Mouse (Mus musculus) hindbrain, embryonic 16.5 days (tissue): ENCODE results near the gene Insrr. TPM values are rescaled to one million over a fixed set of nuclear protein-coding genes. Genes with fewer than 3 reads are reported as not detected.

Experiments used
- ATAC-seq: fragments of 200-750 bp; cut with Nextera tagmentation; 2 replicates; pipeline ENCODE4 v1.8.0; 2017; ENCODE audit warnings: moderate TSS enrichment, moderate library complexity
- H3K27ac ChIP-seq: fragments of 300-500 bp; sonication (generic); 2 replicates; pipeline ENCODE4 v1.5.1; 2014; ENCODE audit warnings: low read depth, mild to moderate bottlenecking, control low read depth, low read length, moderate library complexity
- H3K27me3 ChIP-seq: fragments of 300-500 bp; sonication (generic); replicated peaks from 2 replicates; pipeline ENCODE4 v1.6.1; 2014; ENCODE audit warnings: low read length; ENCODE audit not compliant: control insufficient read depth, insufficient read depth
- H3K36me3 ChIP-seq: fragments of 300-500 bp; sonication (generic); 2 replicates; pipeline ENCODE4 v1.6.1; 2014; ENCODE audit warnings: mild to moderate bottlenecking, low read length, moderate library complexity, mixed read lengths; ENCODE audit not compliant: control insufficient read depth, insufficient read depth
- H3K4me1 ChIP-seq: fragments of 300-500 bp; sonication (generic); 2 replicates; pipeline ENCODE4 v1.6.1; 2014; ENCODE audit warnings: low read depth, low read length; ENCODE audit not compliant: control insufficient read depth, insufficient read depth
- H3K4me2 ChIP-seq: fragments of 300-500 bp; sonication (generic); 2 replicates; pipeline ENCODE4 v1.6.1; 2014; ENCODE audit warnings: mild to moderate bottlenecking, low read length, control low read depth, moderate library complexity
- H3K4me3 ChIP-seq: fragments of 300-500 bp; sonication (generic); 2 replicates; pipeline ENCODE4 v1.5.1; 2014; ENCODE audit warnings: mild to moderate bottlenecking, low read length, control low read depth, moderate library complexity
- H3K9ac ChIP-seq: fragments of 300-500 bp; sonication (generic); 2 replicates; pipeline ENCODE4 v1.6.1; 2014; ENCODE audit warnings: low read depth, mild to moderate bottlenecking, control low read depth, low read length, moderate library complexity
- H3K9me3 ChIP-seq: fragments of 300-500 bp; sonication (generic); 2 replicates; pipeline ENCODE4 v1.6.1; 2014; ENCODE audit warnings: mild to moderate bottlenecking, low read length, moderate library complexity; ENCODE audit not compliant: control insufficient read depth
- WGBS: fragments of 180-500 bp; shearing (Covaris S2); extraction: QIAGEN DNeasy Blood & Tissue Kit; methylation state at CpG from one replicate; pipeline ENCODE4 v1.1.7; 2014; 5-methylcytosine and 5-hydroxymethylcytosine counted together
- polyA plus RNA-seq: library from polyadenylated mRNA; unstranded; fragments of >200 nt; fragmentation: Nextera tagmentation; extraction: Ambion mirVana; gene quantifications from 2 replicates; pipeline ENCODE4 v1.2.1, GENCODE M21; 2015

Gene Insrr
- polyA plus RNA-seq, 1 experiment from 2014 or later: 0.49 TPM

DNA sequence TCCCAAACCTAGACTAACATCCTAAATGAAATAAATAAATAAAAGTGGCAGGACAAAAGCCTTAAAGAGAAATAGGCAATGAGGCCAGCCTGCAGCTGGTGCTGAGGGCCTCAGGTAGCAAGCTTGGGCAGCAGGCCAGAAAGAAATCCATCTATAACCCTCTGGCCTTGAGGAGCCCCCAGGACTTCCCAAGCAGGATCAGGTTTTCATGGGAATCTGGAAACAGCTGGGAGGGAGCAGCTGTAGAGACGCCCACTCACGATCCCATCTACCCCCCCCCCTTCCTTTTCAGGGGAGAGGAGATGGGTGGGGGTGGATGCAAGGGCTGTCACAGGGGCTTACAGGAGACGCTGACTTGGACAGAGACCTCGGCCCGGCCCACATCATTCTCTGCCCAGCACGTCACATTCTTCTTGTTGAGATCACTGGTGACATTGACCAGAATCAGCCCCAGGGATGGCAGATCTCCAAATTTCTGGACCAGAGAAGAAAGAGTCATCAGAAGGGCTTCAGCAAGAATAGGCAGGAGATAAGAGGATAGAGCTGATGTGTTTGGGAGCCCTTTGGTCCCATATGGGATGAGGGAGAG lies 11.0 kb upstream of the Insrr start:
- no peak for ATAC-seq
- Histone ChIP-seq H3K4me1 (no peaks in the 10 kb centered on the region), H3K9me3 (no peaks in the 10 kb centered on the region), H3K27ac (no peak overlapping the region), H3K4me3 (no peak overlapping the region), H3K27me3 (no peaks in the 10 kb centered on the region), H3K36me3 (no peaks in the 10 kb centered on the region), H3K4me2 (no peak overlapping the region), H3K9ac (no peak overlapping the region)
- 38% methylated on average over 6 of the region's 6 CpGs for WGBS

DNA sequence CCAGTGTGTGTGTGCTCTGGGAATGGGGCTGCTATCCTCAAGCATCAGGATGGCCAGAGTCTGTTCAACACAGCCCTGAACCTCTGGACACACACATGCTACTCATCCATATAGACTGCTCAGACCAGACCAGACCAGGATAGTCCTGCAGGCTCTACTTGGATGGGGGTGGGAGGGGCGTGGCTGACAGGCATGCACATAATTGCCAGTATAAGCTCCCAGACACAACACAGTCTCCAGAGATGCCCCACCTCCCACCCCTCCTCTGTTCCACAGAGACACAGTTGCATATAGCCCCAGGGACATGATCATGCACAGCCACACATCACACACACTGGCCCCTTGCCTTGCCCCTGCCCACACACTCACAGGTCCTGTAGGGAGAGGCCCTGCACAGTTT lies 7.5 kb upstream of the Insrr start:
- ATAC-seq: no peak
- no peak overlapping the region for H3K9ac ChIP-seq
- no peaks in the 10 kb centered on the region for H3K4me1 ChIP-seq
- peaks cover 23% of the 10 kb centered on the region for H3K27me3 ChIP-seq
- H3K4me3 ChIP-seq: no peak overlapping the region
- no peak overlapping the region for H3K27ac ChIP-seq
- H3K9me3 ChIP-seq: no peaks in the 10 kb centered on the region
- H3K36me3 ChIP-seq: no peaks in the 10 kb centered on the region
- 83% methylated on average over 1 of the region's 1 CpGs for WGBS
- no peak overlapping the region for H3K4me2 ChIP-seq

DNA sequence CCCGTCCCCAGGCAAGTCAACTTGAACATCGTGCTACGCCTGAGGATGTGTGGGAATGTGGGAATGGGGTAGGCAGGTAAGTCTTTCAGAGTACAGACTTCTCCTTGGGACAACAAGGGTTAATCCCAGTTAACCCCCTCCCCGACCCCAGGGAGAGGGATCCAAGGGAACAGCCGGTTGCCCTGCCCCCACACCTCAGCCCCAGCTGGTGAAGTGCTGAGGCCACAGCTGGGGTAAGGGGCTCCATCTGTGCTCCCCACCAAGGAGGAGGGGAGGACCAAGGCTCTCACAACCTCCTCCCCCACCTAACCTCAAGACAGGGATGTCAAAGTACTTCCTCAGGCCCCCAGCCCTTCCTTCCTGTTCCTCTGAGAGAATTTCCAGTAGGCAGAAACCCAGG lies 7.0 kb upstream of the Insrr start:
- H3K4me3 ChIP-seq: no peak overlapping the region
- WGBS: 48% methylated on average over 5 of the region's 5 CpGs
- H3K4me2 ChIP-seq: no peak overlapping the region
- peaks cover 2% of the 10 kb centered on the region; the same call in 1 of the 2 replicates for H3K4me1 ChIP-seq
- no peak overlapping the region for H3K27ac ChIP-seq
- no peaks in the 10 kb centered on the region for H3K9me3 ChIP-seq
- no peak for ATAC-seq
- no peaks in the 10 kb centered on the region for H3K36me3 ChIP-seq
- peaks cover 29% of the 10 kb centered on the region for H3K27me3 ChIP-seq
- H3K9ac ChIP-seq: no peak overlapping the region

DNA sequence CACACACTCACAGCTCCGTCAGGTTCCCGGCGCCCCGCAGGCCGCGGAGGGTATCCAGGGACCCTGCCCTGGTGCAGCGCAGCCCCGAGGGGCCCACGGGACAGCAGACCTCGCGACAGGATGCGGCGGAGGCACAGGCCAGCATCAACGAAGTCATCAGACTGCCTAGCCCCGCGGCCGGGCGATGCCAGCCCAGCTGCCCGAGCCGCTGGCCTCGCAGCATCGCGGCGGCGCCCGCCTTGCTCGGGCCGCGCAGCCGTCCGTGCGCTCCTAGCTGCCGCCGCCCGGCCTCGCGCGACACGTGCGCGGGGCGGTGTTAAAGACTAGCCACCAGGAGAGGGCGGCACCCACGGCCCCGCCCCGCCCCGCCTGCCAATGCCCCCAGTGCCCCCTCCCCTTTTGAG lies 1.8 kb upstream of the Insrr start, which contains the start of gene Ntrk1:
Gene Ntrk1, minus strand, starts transcription at position 241 of the 404 bp plus-strand sequence.
- WGBS: under 1% methylated on average over 34 of the region's 47 CpGs
- Histone ChIP-seq H3K27me3 (peaks cover 60% of the 10 kb centered on the region), H3K9ac (peak within 1 kb of the TSS; percentile 48), H3K4me3 (peak within 1 kb of the TSS; percentile 35), H3K36me3 (no peaks in the 10 kb centered on the region), H3K4me2 (peak within 1 kb of the TSS; percentile 49), H3K9me3 (no peaks in the 10 kb centered on the region), H3K27ac (no peak within 1 kb of the TSS), H3K4me1 (peaks cover 20% of the 10 kb centered on the region)
- ATAC-seq: peak; percentile 31; the same call in 1 of the 2 replicates

DNA sequence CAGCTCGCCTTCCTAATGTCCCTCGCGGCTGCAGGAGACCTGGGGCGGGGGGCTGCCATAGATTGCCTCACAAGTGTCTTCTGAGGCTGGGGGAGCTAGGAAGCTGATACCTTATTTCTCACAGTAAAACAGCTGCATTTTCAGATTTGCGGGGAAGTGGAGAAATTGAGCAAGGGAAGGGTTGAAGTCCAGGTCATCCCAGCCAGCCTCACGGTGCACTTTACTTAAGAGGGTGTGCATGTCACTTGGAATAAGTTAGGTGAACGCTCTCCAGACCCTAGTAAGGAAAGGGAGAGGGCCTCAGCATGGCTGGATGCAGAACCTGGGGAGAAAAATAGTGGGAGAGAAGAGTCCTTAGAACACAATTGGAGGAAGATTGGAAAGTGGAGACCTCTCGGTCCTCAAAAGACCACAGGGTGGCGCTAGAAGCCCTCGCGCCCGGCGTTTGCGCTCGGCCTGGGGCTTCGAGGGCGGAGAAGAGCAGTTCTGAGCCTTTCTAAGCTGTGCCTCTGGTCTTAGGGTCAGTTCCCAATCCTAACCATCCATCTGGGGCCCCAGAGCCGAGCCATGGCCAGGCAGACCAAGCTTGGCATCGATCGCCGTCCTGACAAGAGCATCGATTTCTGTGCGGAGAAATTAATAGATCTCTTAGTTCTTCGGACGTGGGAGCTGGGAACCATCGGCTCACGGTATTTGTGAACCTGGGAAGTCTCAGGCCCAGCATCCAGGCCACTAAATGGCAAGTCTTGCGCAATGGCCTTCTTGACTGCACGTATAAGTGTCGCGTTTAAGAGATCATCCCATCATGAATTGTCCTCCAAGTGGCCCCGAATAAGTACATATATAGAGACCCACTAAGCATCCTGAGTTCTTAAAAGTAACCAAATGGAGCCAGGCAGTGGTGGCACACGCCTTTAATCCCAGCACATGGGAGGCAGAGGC lies 1.1 kb upstream of the Insrr start:
- Histone ChIP-seq H3K4me3 (peak overlapping the region; percentile 35), H3K36me3 (no peaks in the 10 kb centered on the region), H3K27ac (no peak overlapping the region), H3K9me3 (no peaks in the 10 kb centered on the region), H3K4me2 (peak overlapping the region; percentile 49), H3K9ac (peak overlapping the region; percentile 48; the same call in 1 of the 2 replicates), H3K4me1 (peaks cover 20% of the 10 kb centered on the region), H3K27me3 (peaks cover 60% of the 10 kb centered on the region)
- WGBS: 16% methylated on average over 33 of the region's 33 CpGs
- ATAC-seq: 0 out of 2 replicates have a peak, but pooled peaks have one; percentile 13

DNA sequence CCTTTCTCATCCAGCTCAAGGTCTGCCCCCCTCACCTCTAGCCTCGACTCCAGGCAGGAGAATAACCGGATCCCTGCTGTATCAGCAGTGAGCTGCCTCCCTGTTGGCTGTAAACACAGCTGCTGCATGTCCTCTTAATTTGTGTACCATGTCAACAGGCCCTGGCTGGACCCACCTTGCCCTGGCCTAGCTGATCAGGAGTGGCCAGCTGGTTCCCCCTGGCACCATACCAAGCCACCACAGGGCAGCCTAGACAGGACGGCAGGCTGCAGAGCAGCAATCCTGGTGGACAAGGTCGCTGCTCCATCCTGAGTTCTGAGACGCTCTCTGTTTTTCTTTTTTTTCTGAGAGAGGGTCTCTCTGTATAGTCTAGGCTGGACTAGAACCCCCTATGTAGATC lies 4.9 kb downstream of the Insrr start:
- Histone ChIP-seq H3K27ac (no peak overlapping the region), H3K4me1 (peaks cover 11% of the 10 kb centered on the region), H3K4me3 (no peak overlapping the region), H3K9me3 (no peaks in the 10 kb centered on the region), H3K27me3 (peaks cover 32% of the 10 kb centered on the region), H3K9ac (no peak overlapping the region), H3K36me3 (no peaks in the 10 kb centered on the region), H3K4me2 (no peak overlapping the region)
- 49% methylated on average over 5 of the region's 5 CpGs for whole genome bisulfite sequencing
- ATAC-seq: no peak

DNA sequence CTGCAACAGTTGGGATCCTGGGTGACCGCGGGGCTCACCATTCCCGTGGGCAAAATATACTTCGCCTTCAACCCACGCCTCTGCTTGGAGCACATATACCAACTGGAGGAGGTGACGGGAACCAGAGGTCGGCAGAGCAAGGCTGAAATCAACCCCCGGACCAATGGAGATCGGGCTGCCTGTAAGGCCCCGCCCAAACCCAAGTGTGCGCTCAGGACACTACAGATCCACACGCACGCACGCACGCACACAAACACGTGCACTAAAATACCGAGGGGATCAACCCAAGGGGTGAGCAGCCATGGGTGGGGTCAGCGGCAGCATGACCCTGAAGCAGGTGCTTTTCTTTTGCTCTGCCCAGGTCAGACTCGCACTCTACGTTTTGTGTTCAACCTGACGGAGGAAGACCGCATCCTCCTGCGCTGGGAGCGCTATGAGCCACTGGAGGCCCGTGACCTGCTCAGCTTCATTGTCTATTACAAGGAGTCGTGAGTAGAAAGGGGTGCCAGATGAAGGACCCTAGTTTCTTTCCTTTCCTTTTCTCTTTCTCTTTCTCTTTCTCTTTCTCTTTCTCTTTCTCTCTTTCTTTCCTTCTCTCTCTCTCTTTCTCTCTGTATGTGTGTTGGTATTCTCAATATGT lies 7.4 kb downstream of the Insrr start:
- Histone ChIP-seq H3K27me3 (peaks cover 24% of the 10 kb centered on the region), H3K9ac (no peak overlapping the region), H3K4me3 (peak overlapping the region; percentile 23), H3K27ac (no peak overlapping the region), H3K9me3 (no peaks in the 10 kb centered on the region), H3K4me2 (peak overlapping the region; percentile 53), H3K4me1 (peaks cover 5% of the 10 kb centered on the region), H3K36me3 (no peaks in the 10 kb centered on the region)
- ATAC-seq: peak; percentile 50; the same call in 1 of the 2 replicates
- WGBS: 10% methylated on average over 26 of the region's 26 CpGs

DNA sequence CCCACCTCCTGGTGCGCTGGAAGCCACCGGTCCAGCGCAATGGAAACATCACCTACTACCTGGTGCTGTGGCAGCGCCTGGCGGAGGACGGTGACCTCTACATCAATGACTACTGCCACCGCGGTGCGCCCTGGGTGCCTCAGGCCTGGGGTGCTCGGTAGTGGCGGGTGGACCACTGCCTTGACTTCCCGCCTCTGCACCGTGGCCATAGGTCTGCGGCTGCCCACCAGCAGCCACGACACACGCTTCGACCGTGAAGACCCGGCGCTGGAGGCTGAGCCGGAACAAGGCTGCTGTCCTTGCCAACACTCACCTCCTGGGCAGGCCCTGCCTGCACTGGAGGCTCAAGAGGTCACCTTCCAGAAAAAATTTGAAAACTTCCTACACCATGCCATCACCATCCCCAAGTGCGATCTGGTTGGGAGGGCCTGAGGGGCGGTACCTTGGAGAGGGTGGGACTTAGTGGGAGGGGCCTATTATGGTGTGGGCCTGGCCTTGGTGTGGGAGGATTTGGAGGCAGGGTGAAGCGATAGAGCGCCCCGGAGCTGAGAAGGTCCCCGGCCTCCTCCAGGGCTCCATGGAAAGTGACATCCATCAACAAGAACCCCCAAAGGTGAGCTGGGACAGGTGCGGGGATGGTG lies 12.7 kb downstream of the Insrr start:
- Histone ChIP-seq H3K4me2 (peak overlapping the region; percentile 42), H3K9ac (peak overlapping the region; percentile 30; the same call in 1 of the 2 replicates), H3K9me3 (no peaks in the 10 kb centered on the region), H3K36me3 (no peaks in the 10 kb centered on the region), H3K27me3 (peaks cover 32% of the 10 kb centered on the region), H3K4me1 (peaks cover 7% of the 10 kb centered on the region; the same call in 1 of the 2 replicates), H3K27ac (no peak overlapping the region), H3K4me3 (peak overlapping the region; percentile 26)
- peak; percentile 70 for ATAC-seq
- 4% methylated on average over 28 of the region's 28 CpGs for WGBS
